Mouse (Mus musculus): ENCODE data around the gene Atp6v0d1. TPM values are rescaled to one million over a fixed set of nuclear protein-coding genes. Genes with fewer than 3 reads are reported as not detected.

Atp6v0d1 gene
- total and polyA plus RNA-seq, 3 experiments = 51.1 to 83.8 TPM; not detected in 1

DNA sequence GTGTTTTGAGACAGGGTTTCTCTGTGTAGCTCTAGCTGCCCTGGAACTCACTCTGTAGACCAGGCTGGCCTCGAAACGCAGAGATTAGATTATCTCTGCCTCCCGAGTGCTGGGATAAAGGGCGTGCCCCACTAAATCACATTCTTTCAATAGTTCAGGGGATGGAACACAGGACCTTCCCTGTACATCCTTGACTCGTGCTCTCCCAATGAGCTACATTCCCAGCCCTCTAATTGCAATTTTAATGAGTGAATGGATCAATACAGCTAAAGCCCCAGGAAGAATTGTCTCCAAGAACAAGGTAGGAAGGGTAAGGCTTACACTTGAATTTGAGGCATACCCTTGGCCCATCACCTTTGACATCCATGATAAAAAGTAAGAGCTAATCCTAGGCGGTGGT lies 32.9 kb upstream of the Atp6v0d1 start:
- H3K27me3 ChIP-seq (ENCODE audit: control insufficient read depth in 1 of 2, insufficient read depth in 2 of 2, low read length in 2 of 2) = no peaks in the 10 kb centered on the region
- no peak overlapping the region for H3K9ac ChIP-seq (ENCODE audit: control insufficient read depth, low read depth, low read length, poor library complexity, severe bottlenecking)
- no peak overlapping the region for H3K27ac ChIP-seq (ENCODE audit: control insufficient read depth, low read depth, low read length)
- no peak overlapping the region for H3K4me3 ChIP-seq (ENCODE audit: control insufficient read depth in 1 of 2, insufficient read depth in 1 of 2, low read depth in 2 of 2, low read length in 2 of 2)
- TF ChIP-seq POLR2AphosphoS2 (IDR thresholded peaks at IDR 0.05; ENCODE audit: low read length) (no peak), RCOR1 (IDR thresholded peaks at IDR 0.05; ENCODE audit: low read depth, low read length) (peak; percentile 45; the same call in 1 of the 2 replicates)
- no peak for DNase-seq (ENCODE audit: low read depth, low spot score)
- H3K4me1 ChIP-seq (ENCODE audit: control insufficient read depth in 1 of 2, insufficient read depth in 2 of 2, low read length in 2 of 2) = peaks cover 3 to 27% of the 10 kb centered on the region in 2 experiments; a peak in 3 of 4 replicates
- peaks cover 0 to 20% of the 10 kb centered on the region in 2 experiments; a peak in 2 of 4 replicates for H3K36me3 ChIP-seq (ENCODE audit: control insufficient read depth in 1 of 2, insufficient read depth in 2 of 2, low read length in 2 of 2)
- no peaks in the 10 kb centered on the region for H3K79me2 ChIP-seq (ENCODE audit: control insufficient read depth, insufficient read depth, low read length, poor library complexity)
- no peaks in the 10 kb centered on the region for H3K9me3 ChIP-seq (replicated peaks; ENCODE audit: insufficient read depth, low read length)

DNA sequence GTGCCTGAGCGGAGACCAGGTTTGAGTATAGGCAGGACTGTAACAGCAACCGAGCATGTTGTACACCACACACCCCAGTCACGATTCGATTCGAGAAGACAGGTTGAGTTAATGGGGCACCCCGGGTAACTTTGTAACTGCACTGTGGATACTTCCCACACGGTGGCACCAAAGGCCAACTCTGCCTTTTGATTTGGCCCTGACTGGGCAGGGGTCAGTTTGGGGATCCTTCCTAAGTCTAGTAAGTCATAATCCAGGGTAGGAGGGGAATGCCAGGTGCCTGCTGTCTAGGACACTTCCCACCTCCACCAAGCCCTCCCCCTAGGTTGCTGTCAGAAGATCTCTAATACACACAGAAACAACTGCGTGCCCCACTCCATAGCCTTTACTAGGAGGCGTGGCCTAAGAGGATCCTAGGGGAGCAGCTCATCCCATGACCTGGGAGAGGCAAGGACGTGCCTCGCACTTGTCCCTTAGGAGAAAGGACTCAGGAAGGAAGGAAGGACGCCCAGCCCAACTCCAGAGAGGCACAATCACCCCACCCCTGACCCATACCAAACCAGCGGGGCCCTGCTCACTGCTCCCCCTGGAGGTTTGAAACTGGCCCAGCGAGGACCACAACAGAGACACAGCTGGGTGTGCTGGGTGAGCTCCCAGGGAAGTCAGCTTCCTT lies 30.7 kb upstream of the Atp6v0d1 start:
- DNase-seq (ENCODE audit: low read depth, low spot score) = peak; percentile 81
- no peaks in the 10 kb centered on the region for H3K9me3 ChIP-seq (replicated peaks; ENCODE audit: insufficient read depth, low read length)
- no peaks in the 10 kb centered on the region for H3K27me3 ChIP-seq (ENCODE audit: control insufficient read depth in 1 of 2, insufficient read depth in 2 of 2, low read length in 2 of 2)
- H3K9ac ChIP-seq (ENCODE audit: control insufficient read depth, low read depth, low read length, poor library complexity, severe bottlenecking) = peak overlapping the region; percentile 60
- H3K79me2 ChIP-seq (ENCODE audit: control insufficient read depth, insufficient read depth, low read length, poor library complexity) = no peaks in the 10 kb centered on the region
- no peak overlapping the region for H3K27ac ChIP-seq (ENCODE audit: control insufficient read depth, low read depth, low read length)
- H3K36me3 ChIP-seq (ENCODE audit: control insufficient read depth in 1 of 2, insufficient read depth in 2 of 2, low read length in 2 of 2) = peaks cover 0 to 8% of the 10 kb centered on the region in 2 experiments; a peak in 2 of 4 replicates
- peak overlapping the region; percentile 59 to 70 for H3K4me3 ChIP-seq (ENCODE audit: control insufficient read depth in 1 of 2, insufficient read depth in 1 of 2, low read depth in 2 of 2, low read length in 2 of 2)
- H3K4me1 ChIP-seq (ENCODE audit: control insufficient read depth in 1 of 2, insufficient read depth in 2 of 2, low read length in 2 of 2) = peaks cover 3 to 17% of the 10 kb centered on the region in 2 experiments; a peak in 3 of 4 replicates
- TF ChIP-seq SMC3 (IDR thresholded peaks at IDR 0.05; ENCODE audit: low read depth, low read length) (peak; percentile 71), GABPA (IDR thresholded peaks at IDR 0.05; ENCODE audit: low read depth, low read length) (no peak), POLR2A (IDR thresholded peaks at IDR 0.05; ENCODE audit: control insufficient read depth in 1 of 2, insufficient read depth in 1 of 2, low read depth in 1 of 2, low read length in 2 of 2, poor library complexity in 1 of 2) (no peak), SIN3A (IDR thresholded peaks at IDR 0.05; ENCODE audit: low read length) (peak; percentile 40; the same call in 1 of the 2 replicates), RAD21 (IDR thresholded peaks at IDR 0.05; ENCODE audit: low read depth, low read length) (peak; percentile 97), MXI1 (IDR thresholded peaks at IDR 0.05; ENCODE audit: low read depth, low read length) (peak; percentile 48), NELFE (IDR thresholded peaks at IDR 0.05; ENCODE audit: low read depth, low read length) (no peak), ELF1 (IDR thresholded peaks at IDR 0.05; ENCODE audit: low read depth, low read length) (no peak), POLR2AphosphoS2 (IDR thresholded peaks at IDR 0.05; ENCODE audit: low read length) (no peak), JUND (IDR thresholded peaks at IDR 0.05; ENCODE audit: low read depth, low read length) (no peak), ETS1 (IDR thresholded peaks at IDR 0.05; ENCODE audit: low read depth, low read length) (no peak), BHLHE40 (IDR thresholded peaks at IDR 0.05; ENCODE audit: borderline replicate concordance, low read depth, low read length) (no peak), E2F4 (IDR thresholded peaks at IDR 0.05; ENCODE audit: borderline replicate concordance, low read depth, low read length) (no peak), RCOR1 (IDR thresholded peaks at IDR 0.05; ENCODE audit: low read depth, low read length) (no peak), UBTF (IDR thresholded peaks at IDR 0.05; ENCODE audit: borderline replicate concordance, insufficient read depth, low read depth, low read length) (no peak), MYB (IDR thresholded peaks at IDR 0.05; ENCODE audit: low read depth, low read length) (no peak), MEF2A (IDR thresholded peaks at IDR 0.05; ENCODE audit: extremely low read depth, insufficient replicate concordance, low read depth, low read length, poor library complexity, severe bottlenecking) (no peak), USF1 (IDR thresholded peaks at IDR 0.05; ENCODE audit: low read depth, low read length) (0 out of 2 replicates have a peak, but pooled peaks have one; percentile 6), ZC3H11A (IDR thresholded peaks at IDR 0.05; ENCODE audit: low read depth, low read length) (peak; percentile 74), GATA1 (IDR thresholded peaks at IDR 0.05; ENCODE audit: low read depth, low read length) (no peak), MYC (IDR thresholded peaks at IDR 0.05; ENCODE audit: low read depth, low read length) (no peak), ZKSCAN1 (IDR thresholded peaks at IDR 0.05; ENCODE audit: low read depth, low read length) (no peak), TAL1 (IDR thresholded peaks at IDR 0.05; ENCODE audit: low read length) (no peak), POLR2AphosphoS5 (IDR thresholded peaks at IDR 0.05; ENCODE audit: borderline replicate concordance, low read depth, low read length) (no peak), ZNF384 (IDR thresholded peaks at IDR 0.05; ENCODE audit: low read depth, low read length) (no peak), CHD2 (IDR thresholded peaks at IDR 0.05; ENCODE audit: low read length) (no peak), TBP (IDR thresholded peaks at IDR 0.05; ENCODE audit: low read depth, low read length) (peak; percentile 32; the same call in 1 of the 2 replicates), TCF12 (IDR thresholded peaks at IDR 0.05; ENCODE audit: low read depth, low read length) (no peak), CHD1 (IDR thresholded peaks at IDR 0.05; ENCODE audit: low read depth, low read length) (no peak), ZMIZ1 (IDR thresholded peaks at IDR 0.05; ENCODE audit: low read depth, low read length) (no peak)

Measured in MEL (cell line).